Mouse (Mus musculus) layer of hippocampus, postnatal 14 days (tissue): Measurements from ENCODE around the gene Mt4. TPM values are rescaled to one million over a fixed set of nuclear protein-coding genes. Genes with fewer than 3 reads are reported as not detected.

Experiments used
- DNase-seq, 2 experiments: peaks; one replicate each; pipeline ENCODE4 v3.0.0; 2021 to 2022; ENCODE audit warnings: low spot score in 2 of 2, mixed read lengths in 1 of 2
- long read RNA-seq, 2 experiments: library from polyadenylated mRNA; stranded (forward); transcript quantifications; one replicate each; pipeline ENCODE4 v2.0.0; 2021
- total RNA-seq, 2 experiments: library from RNA; stranded (reverse); gene quantifications; 2 replicates each; pipeline ENCODE4 v1.2.3; 2021

Gene Mt4
- not detected for total RNA-seq
- long read RNA-seq, experiment 1 = 0 reads
- long read RNA-seq, experiment 2 = 0 reads

GRCm38 (mm10) chr8:94136933-94137332, at the start of gene Mt4:
Mt4 (plus strand) TSS chr8:94137197.
- no peak for DNase-seq

- no peak for DNase-seq
Measured at GRCm38 (mm10) chr8:94087964-94088363, 49.0 kb upstream of the Mt4 start.

GRCm38 (mm10) chr8:94089715-94090114, 47.3 kb upstream of the Mt4 start:
- no peak for DNase-seq

GRCm38 (mm10) chr8:94092848-94093247, 44.1 kb upstream of the Mt4 start:
- no peak for DNase-seq

GRCm38 (mm10) chr8:94094281-94094680, 42.7 kb upstream of the Mt4 start:
- DNase-seq = no peak

- DNase-seq = peak; percentile 99
Measured at GRCm38 (mm10) chr8:94098081-94098974, 38.7 kb upstream of the Mt4 start, which contains the start of gene Bbs2. Bbs2 (minus strand) TSS chr8:94098928.

GRCm38 (mm10) chr8:94098996-94099395, 38.0 kb upstream of the Mt4 start:
- no peak for DNase-seq

- peak in 1 of 2 experiments; percentile 63 for DNase-seq
Measured at GRCm38 (mm10) chr8:94104146-94104545, 32.9 kb upstream of the Mt4 start.

GRCm38 (mm10) chr8:94107871-94108270, 29.1 kb upstream of the Mt4 start:
- DNase-seq = no peak

GRCm38 (mm10) chr8:94109396-94109795, 27.6 kb upstream of the Mt4 start:
- no peak for DNase-seq

GRCm38 (mm10) chr8:94109835-94110234, 27.2 kb upstream of the Mt4 start:
- DNase-seq = no peak

GRCm38 (mm10) chr8:94110526-94111177, 26.3 kb upstream of the Mt4 start:
- no peak for DNase-seq

- DNase-seq = no peak
Measured at GRCm38 (mm10) chr8:94113435-94113834, 23.6 kb upstream of the Mt4 start.

GRCm38 (mm10) chr8:94113972-94114371, 23.0 kb upstream of the Mt4 start:
- DNase-seq = no peak

- peak; percentile 55 to 88 for DNase-seq
Measured at GRCm38 (mm10) chr8:94118776-94119430, 18.1 kb upstream of the Mt4 start.

GRCm38 (mm10) chr8:94121625-94122024, 15.4 kb upstream of the Mt4 start:
- DNase-seq = peak in 1 of 2 experiments; percentile 47

- peak; percentile 48 to 76 for DNase-seq
Measured at GRCm38 (mm10) chr8:94122711-94123468, 14.1 kb upstream of the Mt4 start.

- no peak for DNase-seq
Measured at GRCm38 (mm10) chr8:94127711-94128110, 9.3 kb upstream of the Mt4 start.

- no peak for DNase-seq
Measured at GRCm38 (mm10) chr8:94129133-94129789, 7.7 kb upstream of the Mt4 start.

GRCm38 (mm10) chr8:94130126-94130525, 6.9 kb upstream of the Mt4 start:
- DNase-seq = peak; percentile 37 to 69
